Mouse (Mus musculus) olfactory bulb, adult 2 months (tissue): ENCODE measurements around the gene Tnfrsf14. TPM values are rescaled to one million over a fixed set of nuclear protein-coding genes. Genes with fewer than 3 reads are reported as not detected.
A peak's percentile ranks its signal among the peaks of the same experiment; 100 is the strongest.

ENCODE experiments used
- H3K27ac ChIP-seq: fragments of 200-500 bp; 2 replicates; pipeline ENCODE4 v1.5.1; 2012; ENCODE audit warnings: low read depth, low read length; ENCODE audit not compliant: insufficient read depth
- H3K4me1 ChIP-seq: fragments of 200-500 bp; 2 replicates; pipeline ENCODE4 v1.6.1; 2012; ENCODE audit warnings: low read length; ENCODE audit not compliant: control insufficient read depth, insufficient read depth
- H3K4me3 ChIP-seq: fragments of 200-500 bp; 2 replicates; pipeline ENCODE4 v1.5.1; 2012; ENCODE audit warnings: mild to moderate bottlenecking, low read depth, low read length, moderate library complexity; ENCODE audit not compliant: insufficient read depth
- CTCF ChIP-seq: fragments of 200-500 bp; IDR thresholded peaks from 2 replicates; pipeline ENCODE4 v1.5.1; 2012; ENCODE audit warnings: low read depth, mild to moderate bottlenecking, low read length, moderate library complexity; ENCODE audit not compliant: insufficient read depth
- POLR2A ChIP-seq: fragments of 200-500 bp; IDR thresholded peaks from 2 replicates; pipeline ENCODE4 v1.6.1; 2012; ENCODE audit warnings: mild to moderate bottlenecking, low read depth, low read length, moderate library complexity; ENCODE audit not compliant: insufficient read depth
- WGBS: fragments of 180-500 bp; shearing (Covaris S2); methylation state at CpG from one replicate; pipeline ENCODE4 v1.1.7; 2018; 5-methylcytosine and 5-hydroxymethylcytosine counted together
- polyA plus RNA-seq: library from polyadenylated mRNA; stranded (reverse); fragments of >200 nt; gene quantifications from 2 replicates; pipeline ENCODE4 v1.2.4, GENCODE M21; 2012; ENCODE audit warnings: low replicate concordance; ENCODE audit not compliant: missing spikeins, insufficient read depth, insufficient read length

The Tnfrsf14 gene
- polyA plus RNA-seq, 1 experiment: not detected

- peaks cover 52% of the 10 kb centered on the region for H3K4me1 ChIP-seq
- no peak for TF ChIP-seq CTCF
- no peak for TF ChIP-seq POLR2A
- peak overlapping the region; percentile 71 for H3K27ac ChIP-seq
- peak overlapping the region; percentile 69 for H3K4me3 ChIP-seq
- WGBS: 30% methylated on average over 13 of the region's 13 CpGs
Measured at GRCm38 (mm10) chr4:154961911-154962310, 33.5 kb upstream of the Tnfrsf14 start.

GRCm38 (mm10) chr4:154961226-154961738, 32.9 kb upstream of the Tnfrsf14 start:
- no peak for TF ChIP-seq CTCF
- Histone ChIP-seq H3K27ac (peak overlapping the region; percentile 71), H3K4me1 (peaks cover 51% of the 10 kb centered on the region), H3K4me3 (peak overlapping the region; percentile 69)
- WGBS: 1% methylated on average over 46 of the region's 47 CpGs

- under 1% methylated on average over 65 of the region's 65 CpGs for WGBS
- peaks cover 46% of the 10 kb centered on the region for H3K4me1 ChIP-seq
- H3K27ac ChIP-seq: peak within 1 kb of the TSS; percentile 71
Measured at GRCm38 (mm10) chr4:154960690-154961225, 32.4 kb upstream of the Tnfrsf14 start, which contains the start of gene Hes5. Gene Hes5 (plus strand): TSS chr4:154960923.

GRCm38 (mm10) chr4:154960021-154960689, 31.8 kb upstream of the Tnfrsf14 start:
- Histone ChIP-seq H3K4me1 (peaks cover 44% of the 10 kb centered on the region), H3K4me3 (peak overlapping the region; percentile 69), H3K27ac (no peak overlapping the region)
- WGBS: 28% methylated on average over 20 of the region's 20 CpGs
- no peak for TF ChIP-seq CTCF

More at GRCm38 (mm10) chr4:154960690-154961225, 32.4 kb upstream of the Tnfrsf14 start, which contains the start of gene Hes5:
- H3K4me3 ChIP-seq: peak within 1 kb of the TSS; percentile 69
- TF ChIP-seq CTCF: no peak
- peak; percentile 62; the same call in 1 of the 2 replicates for TF ChIP-seq POLR2A

- H3K4me3 ChIP-seq: no peak overlapping the region
- TF ChIP-seq CTCF (no peak), POLR2A (no peak)
- 39% methylated on average over 8 of the region's 8 CpGs for WGBS
- no peak overlapping the region for H3K27ac ChIP-seq
- peaks cover 44% of the 10 kb centered on the region for H3K4me1 ChIP-seq
Measured at GRCm38 (mm10) chr4:154958621-154959020, 30.3 kb upstream of the Tnfrsf14 start.

- Histone ChIP-seq H3K4me1 (peaks cover 42% of the 10 kb centered on the region), H3K4me3 (no peak overlapping the region), H3K27ac (no peak overlapping the region)
- 6% methylated on average over 15 of the region's 15 CpGs for WGBS
- TF ChIP-seq CTCF: no peak
- no peak for TF ChIP-seq POLR2A
Measured at GRCm38 (mm10) chr4:154958171-154958570, 29.8 kb upstream of the Tnfrsf14 start.

- TF ChIP-seq POLR2A (no peak), CTCF (no peak)
- Histone ChIP-seq H3K4me1 (peaks cover 43% of the 10 kb centered on the region), H3K4me3 (no peak overlapping the region), H3K27ac (no peak overlapping the region)
- 75% methylated on average over 13 of the region's 13 CpGs for WGBS
Measured at GRCm38 (mm10) chr4:154957289-154957993, 29.1 kb upstream of the Tnfrsf14 start.

GRCm38 (mm10) chr4:154956604-154957003, 28.2 kb upstream of the Tnfrsf14 start:
- 85% methylated on average over 9 of the region's 9 CpGs for WGBS
- TF ChIP-seq POLR2A (no peak), CTCF (no peak)
- Histone ChIP-seq H3K4me1 (peaks cover 35% of the 10 kb centered on the region), H3K27ac (no peak overlapping the region), H3K4me3 (no peak overlapping the region)
